Mouse (Mus musculus) spleen, adult 2 months (tissue): ENCODE data around the gene Grid1.

Experiments
- CTCF ChIP-seq: fragments of 200-500 bp; IDR thresholded peaks from 2 replicates; pipeline ENCODE4 v1.5.1; 2011; ENCODE audit warnings: mild to moderate bottlenecking, inconsistent platforms; ENCODE audit not compliant: insufficient read depth, insufficient read length, insufficient replicate concordance; ENCODE audit errors: extremely low read depth
- POLR2A ChIP-seq: fragments of 200-500 bp; IDR thresholded peaks from 2 replicates; pipeline ENCODE4 v1.6.1; 2011; ENCODE audit warnings: low read depth, low read length, inconsistent platforms

GRCm38 (mm10) chr14:34945471-34946313 lies 125.8 kb downstream of the Grid1 start:
- TF ChIP-seq CTCF (no peak), POLR2A (no peak)
